Mouse (Mus musculus) midbrain, embryonic 11.5 days (tissue): Measurements from ENCODE around the gene Hs2st1. TPM values are rescaled to one million over a fixed set of nuclear protein-coding genes. Genes with fewer than 3 reads are reported as not detected.
A peak's percentile ranks its signal among the peaks of the same experiment; 100 is the strongest.

ENCODE experiments used
- ATAC-seq: fragments of 200-750 bp; cut with Nextera tagmentation; 2 replicates; pipeline ENCODE4 v1.8.0; 2017; ENCODE audit warnings: moderate TSS enrichment, moderate library complexity; ENCODE audit not compliant: low FRiP score
- DNase-seq: peaks from one replicate; pipeline ENCODE4 v3.0.0; 2015; ENCODE audit warnings: low spot score; ENCODE audit errors: missing footprints
- H3K27ac ChIP-seq: fragments of 300-500 bp; sonication (generic); 2 replicates; pipeline ENCODE4 v1.5.1; 2014; ENCODE audit warnings: low read depth, low read length
- H3K27me3 ChIP-seq: fragments of 300-500 bp; sonication (generic); 2 replicates; pipeline ENCODE4 v1.6.1; 2014; ENCODE audit warnings: mild to moderate bottlenecking, low read length, moderate library complexity, mixed read lengths; ENCODE audit not compliant: control insufficient read depth, insufficient read depth
- H3K36me3 ChIP-seq: fragments of 300-500 bp; sonication (generic); 2 replicates; pipeline ENCODE4 v1.6.1; 2014; ENCODE audit warnings: mild to moderate bottlenecking, low read length, moderate library complexity, mixed read lengths; ENCODE audit not compliant: control insufficient read depth, insufficient read depth
- H3K4me1 ChIP-seq: fragments of 300-500 bp; sonication (generic); 2 replicates; pipeline ENCODE4 v1.6.1; 2014; ENCODE audit warnings: low read length; ENCODE audit not compliant: control insufficient read depth, insufficient read depth
- H3K4me2 ChIP-seq: fragments of 300-500 bp; sonication (generic); 2 replicates; pipeline ENCODE4 v1.6.1; 2014; ENCODE audit warnings: mild to moderate bottlenecking, moderate library complexity
- H3K4me3 ChIP-seq: fragments of 300-500 bp; sonication (generic); 2 replicates; pipeline ENCODE4 v1.5.1; 2014; ENCODE audit warnings: low read depth, low read length
- H3K9ac ChIP-seq: fragments of 300-500 bp; sonication (generic); 2 replicates; pipeline ENCODE4 v1.6.1; 2014; ENCODE audit warnings: low read length
- H3K9me3 ChIP-seq: fragments of 300-500 bp; sonication (generic); 2 replicates; pipeline ENCODE4 v1.6.1; 2016; ENCODE audit warnings: low read length; ENCODE audit not compliant: control insufficient read depth
- WGBS: fragments of 180-500 bp; shearing (Covaris S2); extraction: QIAGEN DNeasy Blood & Tissue Kit; methylation state at CpG from one replicate; pipeline ENCODE4 v1.1.7; 2014; 5-methylcytosine and 5-hydroxymethylcytosine counted together
- polyA plus RNA-seq: library from polyadenylated mRNA; unstranded; fragments of >200 nt; fragmentation: Nextera tagmentation; extraction: Ambion mirVana; gene quantifications from 2 replicates; pipeline ENCODE4 v1.2.1, GENCODE M21; 2014

Gene Hs2st1
- polyA plus RNA-seq, 1 experiment from 2014 or later = 16.5 TPM

- H3K27ac ChIP-seq = no peak overlapping the region
- 38% methylated on average over 21 of the region's 21 CpGs for WGBS
These were observed 170.5 kb downstream of the Hs2st1 start for GRCm38 (mm10) chr3:144399358-144400096.

GRCm38 (mm10) chr3:144398166-144398565, 171.8 kb downstream of the Hs2st1 start:
- no peaks in the 10 kb centered on the region for H3K36me3 ChIP-seq
- no peak overlapping the region for H3K9ac ChIP-seq
- H3K9me3 ChIP-seq = no peaks in the 10 kb centered on the region
- H3K4me3 ChIP-seq = no peak overlapping the region
- no peaks in the 10 kb centered on the region for H3K27me3 ChIP-seq
- ATAC-seq (no peak), DNase-seq (no peak)
- no peaks in the 10 kb centered on the region for H3K4me1 ChIP-seq
- WGBS = 77% methylated on average over 7 of the region's 7 CpGs
- H3K4me2 ChIP-seq = no peak overlapping the region
- no peak overlapping the region for H3K27ac ChIP-seq

More at GRCm38 (mm10) chr3:144399358-144400096, 170.5 kb downstream of the Hs2st1 start:
- H3K36me3 ChIP-seq = no peaks in the 10 kb centered on the region
- ATAC-seq = peak; percentile 89
- H3K4me3 ChIP-seq = peak overlapping the region; percentile 9; the same call in 1 of the 2 replicates
- peak overlapping the region; percentile 44 for H3K9ac ChIP-seq
- no peaks in the 10 kb centered on the region for H3K27me3 ChIP-seq
- H3K4me2 ChIP-seq = peak overlapping the region; percentile 38
- no peaks in the 10 kb centered on the region for H3K4me1 ChIP-seq
- peak; percentile 98 for DNase-seq
- H3K9me3 ChIP-seq = no peaks in the 10 kb centered on the region

DNA sequence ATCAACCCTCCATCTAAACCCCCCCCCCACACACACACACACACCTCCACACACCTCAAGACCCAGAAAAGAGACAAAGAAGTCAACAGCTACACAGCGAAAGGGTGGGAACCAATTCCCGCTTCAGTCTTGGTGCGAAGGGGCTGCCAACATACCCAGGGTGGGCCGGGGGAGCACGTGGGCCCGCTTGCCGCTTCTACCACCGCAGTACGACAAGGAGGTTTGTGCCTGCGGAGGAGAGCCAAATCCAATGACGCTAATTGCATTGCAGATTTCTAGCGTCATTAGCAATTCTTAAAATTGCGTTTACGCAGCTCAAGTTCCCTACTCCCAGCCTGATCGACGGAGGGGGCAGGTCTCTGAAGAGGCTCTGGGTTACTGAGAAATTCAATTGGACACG, 173.5 kb downstream of the Hs2st1 start:
- DNase-seq = no peak
- H3K36me3 ChIP-seq = no peaks in the 10 kb centered on the region
- WGBS = 70% methylated on average over 17 of the region's 17 CpGs
- H3K27ac ChIP-seq = no peak overlapping the region
- H3K4me3 ChIP-seq = no peak overlapping the region
- H3K9ac ChIP-seq = no peak overlapping the region
- no peaks in the 10 kb centered on the region for H3K4me1 ChIP-seq
- no peaks in the 10 kb centered on the region for H3K9me3 ChIP-seq
- no peak overlapping the region for H3K4me2 ChIP-seq
- H3K27me3 ChIP-seq = no peaks in the 10 kb centered on the region
- no peak for ATAC-seq

DNA sequence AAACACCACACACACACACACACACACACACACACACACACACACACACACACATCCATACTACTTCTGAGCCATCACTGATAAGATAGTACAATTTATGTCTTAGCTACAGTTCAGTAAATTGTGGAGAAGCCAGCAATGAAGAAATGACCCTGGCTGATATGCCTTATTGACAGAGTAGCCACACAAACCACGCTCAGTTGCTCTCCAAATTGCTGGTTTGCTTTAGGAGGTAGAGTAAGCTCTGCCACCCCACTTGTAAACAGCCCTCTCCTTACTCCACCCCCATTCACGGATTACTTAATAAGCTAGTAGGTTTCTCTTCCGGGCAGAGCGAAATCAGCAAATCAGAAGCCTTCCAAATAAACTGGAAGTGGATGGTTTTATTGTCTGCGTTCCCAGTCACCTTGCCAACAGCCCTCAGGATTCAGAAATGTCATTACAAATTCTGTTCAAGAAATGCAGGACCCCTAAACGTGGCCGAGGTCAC, 175.5 kb downstream of the Hs2st1 start:
- DNase-seq (no peak), ATAC-seq (no peak)
- Histone ChIP-seq H3K27me3 (no peaks in the 10 kb centered on the region), H3K4me1 (no peaks in the 10 kb centered on the region), H3K36me3 (no peaks in the 10 kb centered on the region), H3K27ac (no peak overlapping the region), H3K4me3 (no peak overlapping the region), H3K9ac (no peak overlapping the region), H3K9me3 (no peaks in the 10 kb centered on the region), H3K4me2 (no peak overlapping the region)
- WGBS = 66% methylated on average over 7 of the region's 7 CpGs

DNA sequence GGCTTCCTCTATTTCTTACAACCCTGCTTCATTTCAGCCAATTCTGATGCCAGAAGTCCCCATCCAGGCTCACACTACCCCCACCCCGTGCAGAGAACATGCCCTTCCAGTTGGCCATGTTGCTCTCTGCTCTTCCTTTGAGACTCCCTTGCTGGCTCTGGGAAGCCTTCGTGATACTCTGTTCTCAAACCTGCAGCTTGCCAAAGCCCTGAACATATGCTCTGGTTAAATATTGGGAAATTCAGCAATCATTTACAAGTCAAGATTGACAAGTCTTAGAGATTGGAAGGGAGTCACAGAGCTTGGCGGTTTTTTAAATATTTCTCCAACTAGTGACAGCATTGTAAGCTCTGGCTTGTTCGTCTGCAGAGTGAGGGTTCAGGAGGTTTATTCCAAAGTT, 183.5 kb downstream of the Hs2st1 start:
- WGBS = 90% methylated on average over 4 of the region's 4 CpGs
- Histone ChIP-seq H3K4me2 (no peak overlapping the region), H3K27me3 (no peaks in the 10 kb centered on the region), H3K36me3 (no peaks in the 10 kb centered on the region), H3K9me3 (no peaks in the 10 kb centered on the region), H3K9ac (no peak overlapping the region), H3K4me1 (no peaks in the 10 kb centered on the region), H3K27ac (no peak overlapping the region), H3K4me3 (no peak overlapping the region)
- DNase-seq (no peak), ATAC-seq (no peak)

DNA sequence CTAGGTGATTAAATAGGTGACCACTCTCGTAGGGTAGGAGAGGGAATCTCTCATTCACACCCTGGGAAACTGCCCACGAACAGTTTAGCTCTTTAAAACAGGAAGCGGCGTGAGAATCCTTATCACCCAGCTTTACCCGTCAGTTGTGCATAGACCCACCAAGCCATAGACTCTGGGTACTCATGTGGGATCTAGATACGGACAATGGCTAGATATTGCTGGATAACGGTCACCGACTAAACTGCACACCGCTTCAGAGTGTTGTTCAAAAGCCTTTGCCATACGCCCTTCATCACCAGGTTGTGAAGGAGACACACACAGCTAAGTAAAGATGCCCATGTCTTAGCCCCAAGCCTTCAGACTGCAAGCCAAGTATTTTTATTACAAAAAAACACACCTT, 185.3 kb downstream of the Hs2st1 start:
- no peaks in the 10 kb centered on the region for H3K27me3 ChIP-seq
- ATAC-seq (no peak), DNase-seq (peak; percentile 53)
- WGBS = 88% methylated on average over 10 of the region's 10 CpGs
- no peak overlapping the region for H3K4me3 ChIP-seq
- H3K36me3 ChIP-seq = no peaks in the 10 kb centered on the region
- no peak overlapping the region for H3K4me2 ChIP-seq
- H3K9ac ChIP-seq = no peak overlapping the region
- no peaks in the 10 kb centered on the region for H3K4me1 ChIP-seq
- H3K9me3 ChIP-seq = no peaks in the 10 kb centered on the region
- H3K27ac ChIP-seq = no peak overlapping the region

DNA sequence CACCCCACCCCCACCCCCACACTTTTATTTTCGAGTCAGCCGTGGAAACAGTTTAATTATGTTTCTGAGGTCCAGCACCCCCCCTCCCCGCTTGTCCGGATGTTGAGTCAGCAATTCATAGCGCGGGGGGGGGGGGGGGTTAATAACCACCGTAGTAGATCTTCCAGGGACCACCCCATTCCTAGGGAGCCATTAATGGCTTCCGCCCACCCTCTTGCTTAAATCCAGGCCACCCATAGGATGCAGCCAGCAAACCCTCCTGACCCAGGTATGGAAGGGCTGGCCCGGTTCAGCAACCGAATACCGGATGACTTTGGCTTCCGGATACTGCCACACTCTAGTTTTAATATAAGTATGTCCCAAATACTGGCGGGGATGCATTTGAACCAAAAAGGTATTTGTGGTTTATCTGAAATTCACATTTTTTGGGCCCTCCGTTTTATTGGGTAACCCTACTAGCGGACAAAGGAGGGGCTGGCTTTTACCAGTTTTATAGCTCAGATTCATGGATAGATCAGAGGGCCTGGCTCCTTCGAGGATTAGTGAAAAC, 188.5 kb downstream of the Hs2st1 start:
- H3K27ac ChIP-seq = no peak overlapping the region

DNA sequence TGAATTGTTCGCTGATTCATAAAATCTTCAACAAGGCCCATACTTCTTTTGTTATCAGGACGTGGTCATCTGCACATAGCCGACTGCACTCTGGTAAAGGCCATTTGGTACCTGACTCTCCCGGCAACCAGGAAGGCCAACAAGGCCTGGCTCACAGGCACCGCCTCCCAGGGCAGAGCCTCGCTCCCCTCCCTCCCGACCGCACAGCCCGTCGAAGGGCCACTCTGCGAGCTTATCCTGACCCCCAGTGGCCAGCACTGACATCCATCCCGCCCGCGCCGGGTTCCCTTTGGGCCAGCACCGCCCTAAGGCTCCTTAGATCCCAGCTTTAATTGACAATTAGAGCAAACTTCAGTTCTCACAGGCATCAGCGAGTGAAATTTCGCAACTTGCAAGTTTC, 189.1 kb downstream of the Hs2st1 start:
- Histone ChIP-seq H3K9me3 (no peaks in the 10 kb centered on the region), H3K27me3 (no peaks in the 10 kb centered on the region), H3K4me2 (peak overlapping the region; percentile 27), H3K36me3 (no peaks in the 10 kb centered on the region), H3K9ac (0 out of 2 replicates have a peak overlapping the region, but pooled peaks have one; percentile 22), H3K27ac (no peak overlapping the region), H3K4me1 (peaks cover 7% of the 10 kb centered on the region), H3K4me3 (peak overlapping the region; percentile 3; the same call in 1 of the 2 replicates)
- ATAC-seq (peak; percentile 95), DNase-seq (peak; percentile 94)
- 2% methylated on average over 18 of the region's 18 CpGs for WGBS

More for the DNA sequence above, 188.5 kb downstream of the Hs2st1 start:
- DNase-seq (peak; percentile 82), ATAC-seq (peak; percentile 25)
- 51% methylated on average over 14 of the region's 16 CpGs for WGBS
- no peak overlapping the region for H3K4me3 ChIP-seq
- H3K36me3 ChIP-seq = no peaks in the 10 kb centered on the region
- H3K9me3 ChIP-seq = no peaks in the 10 kb centered on the region
- no peaks in the 10 kb centered on the region for H3K27me3 ChIP-seq
- H3K4me2 ChIP-seq = peak overlapping the region; percentile 27
- H3K9ac ChIP-seq = no peak overlapping the region
- peaks cover 7% of the 10 kb centered on the region for H3K4me1 ChIP-seq

- ATAC-seq (no peak), DNase-seq (peak; percentile 78)
- H3K9me3 ChIP-seq = no peaks in the 10 kb centered on the region
- no peaks in the 10 kb centered on the region for H3K27me3 ChIP-seq
- WGBS = 89% methylated on average over 4 of the region's 4 CpGs
- H3K27ac ChIP-seq = no peak overlapping the region
- H3K4me2 ChIP-seq = no peak overlapping the region
- H3K4me3 ChIP-seq = no peak overlapping the region
- peaks cover 7% of the 10 kb centered on the region for H3K4me1 ChIP-seq
- H3K36me3 ChIP-seq = no peaks in the 10 kb centered on the region
- H3K9ac ChIP-seq = no peak overlapping the region
These were observed 190.2 kb downstream of the Hs2st1 start for GRCm38 (mm10) chr3:144379801-144380200.
